Mouse (Mus musculus) liver, adult 2 months (tissue): ENCODE results near the gene Gnat2.

Source experiments
- CTCF ChIP-seq: fragments of 200-500 bp; IDR thresholded peaks from 2 replicates; pipeline ENCODE4 v1.5.1; 2011; ENCODE audit warnings: low read depth, low read length, control low read depth
- POLR2A ChIP-seq: fragments of 200-500 bp; IDR thresholded peaks from 2 replicates; pipeline ENCODE4 v1.6.1; 2011; ENCODE audit warnings: low read length, control low read depth; ENCODE audit not compliant: insufficient read depth; ENCODE audit errors: extremely low read depth

GRCm38 (mm10) chr3:108105281-108105680, 12.7 kb downstream of the Gnat2 start:
- TF ChIP-seq CTCF (no peak), POLR2A (no peak)
